Mouse (Mus musculus) heart, adult 2 months (tissue): Measurements from ENCODE around the gene Gm17482.

Experiments
- CTCF ChIP-seq: fragments of 200-600 bp; IDR thresholded peaks from 2 replicates; pipeline ENCODE4 v1.8.1; 2022; ENCODE audit warnings: antibody characterized with exemption, mild to moderate bottlenecking, moderate library complexity
- POLR2A ChIP-seq: fragments of 200-500 bp; IDR thresholded peaks from 2 replicates; pipeline ENCODE4 v1.6.1; 2011; ENCODE audit warnings: mild to moderate bottlenecking, low read depth, low read length, control low read depth; ENCODE audit not compliant: insufficient read depth

DNA sequence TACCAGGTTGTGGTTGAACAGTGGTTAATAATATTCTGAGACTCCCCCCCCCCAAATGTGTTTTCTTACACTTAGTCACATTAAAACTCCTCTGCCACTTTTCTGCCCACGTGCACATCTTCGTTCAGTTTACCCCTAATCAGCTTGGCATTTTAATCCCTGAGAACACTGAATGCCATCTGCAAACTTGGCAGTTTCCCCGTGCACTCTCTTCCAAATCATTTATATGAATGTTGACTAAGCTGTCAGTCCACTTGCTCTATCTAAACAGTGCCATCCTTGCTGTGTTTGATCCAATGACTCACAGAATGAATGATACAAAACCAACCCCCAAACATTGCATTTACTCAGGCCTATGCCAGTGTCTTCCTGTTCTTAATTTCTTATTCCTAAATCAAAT is 1.6 kb upstream of the Gm17482 start:
- TF ChIP-seq POLR2A: no peak
- no peak for TF ChIP-seq CTCF
